Mouse (Mus musculus) spleen, adult 2 months (tissue): ENCODE results near the gene Tle4.

Experiments
- CTCF ChIP-seq: fragments of 200-500 bp; IDR thresholded peaks from 2 replicates; pipeline ENCODE4 v1.5.1; 2011; ENCODE audit warnings: mild to moderate bottlenecking, inconsistent platforms; ENCODE audit not compliant: insufficient read depth, insufficient read length, insufficient replicate concordance; ENCODE audit errors: extremely low read depth
- POLR2A ChIP-seq: fragments of 200-500 bp; IDR thresholded peaks from 2 replicates; pipeline ENCODE4 v1.6.1; 2011; ENCODE audit warnings: low read depth, low read length, inconsistent platforms

- no peak for TF ChIP-seq CTCF
- TF ChIP-seq POLR2A = no peak
Observed at GRCm38 (mm10) chr19:14466020-14466419, 131.8 kb downstream of the Tle4 start.
